27 mouse cellular contexts compared by ENCODE assay signal in genomic region chr12:16277144-16277543, GRCm38 (mm10).
DNase-seq lines count a peak whose midpoint lies in the region; ATAC-seq lines count a peak whose summit lies in the region.
"Had no signal": no experiment of that assay in that cellular context is flagged by ENCODE, and none has a peak within 500 bp of the region (broad histone marks: within the 10 kb centered on the region; RNA-seq: fewer than 3 reads in every experiment).

No protein-coding gene starts in this region.

- no peaks in the 10 kb centered on the region for H3K36me3 ChIP-seq in hindbrain, embryonic 11.5 days (ENCODE audit: control insufficient read depth, insufficient read depth, low read length)
- H3K36me3 ChIP-seq in hindbrain, embryonic 13.5 days: no peaks in the 10 kb centered on the region
- no peaks in the 10 kb centered on the region for H3K36me3 ChIP-seq in midbrain, embryonic 15.5 days (replicated peaks)
- H3K36me3 ChIP-seq: heart, embryonic 15.5 days; limb, embryonic 12.5 days; neural tube, embryonic 13.5 days; stomach, embryonic 15.5 days had no signal

- no peaks in the 10 kb centered on the region for H3K27me3 ChIP-seq in hindbrain, embryonic 11.5 days (ENCODE audit: control insufficient read depth, insufficient read depth, low read length)
- no peaks in the 10 kb centered on the region for H3K27me3 ChIP-seq in hindbrain, embryonic 13.5 days
- H3K27me3 ChIP-seq in midbrain, embryonic 15.5 days (replicated peaks): no peaks in the 10 kb centered on the region
- H3K27me3 ChIP-seq: heart, embryonic 15.5 days; limb, embryonic 12.5 days; neural tube, embryonic 13.5 days; stomach, embryonic 15.5 days had no signal

- peak; percentile 39 for ATAC-seq in hindbrain, embryonic 11.5 days (ENCODE audit: low FRiP score)
- no peak for ATAC-seq in hindbrain, embryonic 13.5 days (ENCODE audit: low FRiP score)
- ATAC-seq in midbrain, embryonic 15.5 days (replicated peaks): peak; percentile 74; the same call in 1 of the 2 replicates
- ATAC-seq: forebrain, embryonic 14.5 days; intestine, embryonic 16.5 days; liver, postnatal 0 days; lung, postnatal 0 days had no signal

- no peak overlapping the region for H3K9ac ChIP-seq in hindbrain, embryonic 11.5 days (ENCODE audit: low read depth, low read length)
- no peak overlapping the region for H3K9ac ChIP-seq in hindbrain, embryonic 13.5 days
- no peak overlapping the region for H3K9ac ChIP-seq in midbrain, embryonic 15.5 days
- H3K9ac ChIP-seq: heart, embryonic 15.5 days; limb, embryonic 12.5 days; liver, postnatal 0 days; neural tube, embryonic 13.5 days; stomach, embryonic 15.5 days had no signal

- H3K4me1 ChIP-seq in hindbrain, embryonic 11.5 days (replicated peaks; ENCODE audit: control insufficient read depth, insufficient read depth, low read length): no peaks in the 10 kb centered on the region
- H3K4me1 ChIP-seq in hindbrain, embryonic 13.5 days (replicated peaks): peaks cover 16% of the 10 kb centered on the region
- peaks cover 7% of the 10 kb centered on the region; the same call in 1 of the 2 replicates for H3K4me1 ChIP-seq in midbrain, embryonic 15.5 days
- H3K4me1 ChIP-seq: limb, embryonic 12.5 days; neural tube, embryonic 13.5 days; stomach, embryonic 15.5 days had no signal

- no peak overlapping the region for H3K27ac ChIP-seq in hindbrain, embryonic 11.5 days (ENCODE audit: low read depth, low read length)
- H3K27ac ChIP-seq in hindbrain, embryonic 13.5 days: no peak overlapping the region
- H3K27ac ChIP-seq in midbrain, embryonic 15.5 days: no peak overlapping the region
- H3K27ac ChIP-seq: heart, embryonic 15.5 days; layer of hippocampus, adult 2 months; limb, embryonic 12.5 days; macrophage; neural tube, embryonic 13.5 days; stomach, embryonic 15.5 days had no signal

- H3K4me2 ChIP-seq in hindbrain, embryonic 11.5 days (replicated peaks; ENCODE audit: low read depth, low read length): no peak overlapping the region
- H3K4me2 ChIP-seq in hindbrain, embryonic 13.5 days: no peak overlapping the region
- no peak overlapping the region for H3K4me2 ChIP-seq in midbrain, embryonic 15.5 days
- H3K4me2 ChIP-seq: heart, embryonic 15.5 days; limb, embryonic 12.5 days; liver, embryonic 11.5 days; neural tube, embryonic 13.5 days; stomach, embryonic 15.5 days had no signal

- DNase-seq in embryo, embryonic 10.5 days (ENCODE audit: low spot score): peak; percentile 4
- DNase-seq in embryo, embryonic 11 days: no peak
- DNase-seq in hindbrain, embryonic 11.5 days (ENCODE audit: low spot score): peak; percentile 22
- DNase-seq in R1 (ENCODE audit: low read depth, low spot score): peak; percentile 11
- no peak for DNase-seq in urinary bladder, postnatal 10 days (ENCODE audit: low spot score)
- DNase-seq in gastrocnemius, adult 8-10 months (ENCODE audit: low spot score in 2 of 2): no peak
- DNase-seq: cerebellum, adult 11-12 months; gastrocnemius, postnatal 10 days; kidney, adult 9 months; liver, postnatal 0 days; right cerebral cortex, adult 18-20 months; right cerebral cortex, postnatal 4 days; thymus, adult 18-20 months; thymus, postnatal 4 days had no signal

- H3K4me3 ChIP-seq in hindbrain, embryonic 11.5 days (ENCODE audit: low read depth, low read length): no peak overlapping the region
- H3K4me3 ChIP-seq in hindbrain, embryonic 13.5 days: no peak overlapping the region
- H3K4me3 ChIP-seq in midbrain, embryonic 15.5 days: no peak overlapping the region
- H3K4me3 ChIP-seq: heart, embryonic 15.5 days; layer of hippocampus, adult 2 months; limb, embryonic 12.5 days; myocyte; neural tube, embryonic 13.5 days; stomach, embryonic 15.5 days had no signal

- no peaks in the 10 kb centered on the region for H3K9me3 ChIP-seq in hindbrain, embryonic 11.5 days (ENCODE audit: control insufficient read depth, low read length)
- H3K9me3 ChIP-seq in hindbrain, embryonic 13.5 days: no peaks in the 10 kb centered on the region
- H3K9me3 ChIP-seq in midbrain, embryonic 15.5 days: no peaks in the 10 kb centered on the region
- H3K9me3 ChIP-seq: heart, embryonic 15.5 days; limb, embryonic 12.5 days; neural tube, embryonic 13.5 days; stomach, embryonic 15.5 days had no signal

- 48% methylated on average over 2 of the region's 2 CpGs for WGBS in hindbrain, embryonic 11.5 days
- 32% methylated on average over 2 of the region's 2 CpGs for WGBS in hindbrain, embryonic 13.5 days
- 47% methylated on average over 2 of the region's 2 CpGs for whole genome bisulfite sequencing in midbrain, embryonic 15.5 days

Comparison
In these comparisons a context has a peak if more than half of its experiments do, and no peak if none do; other contexts are left out.
1. DNase-seq: peak in embryo, embryonic 10.5 days (single experiment), hindbrain, embryonic 11.5 days (single experiment) and R1 (single experiment); none in embryo, embryonic 11 days (single experiment), urinary bladder, postnatal 10 days (single experiment) and gastrocnemius, adult 8-10 months (0 of 2).